Mouse (Mus musculus) gastrocnemius, postnatal 10 days (tissue): ENCODE data around the gene H3f3a. TPM values are rescaled to one million over a fixed set of nuclear protein-coding genes. Genes with fewer than 3 reads are reported as not detected.

Source experiments
- DNase-seq: peaks from one replicate; pipeline ENCODE4 v3.0.0; 2021; ENCODE audit warnings: mixed read lengths
- total RNA-seq, 2 experiments: library from RNA; stranded (reverse); gene quantifications; 2 replicates each; pipeline ENCODE4 v1.2.3; 2021

H3f3a gene
- total RNA-seq, 2 experiments from 2014 or later, result 573 to 601 TPM

GRCm38 (mm10) chr1:180823716-180824115 is 10.0 kb upstream of the H3f3a start:
- DNase-seq, result no peak

- no peak for DNase-seq
Observed at GRCm38 (mm10) chr1:180822276-180822675, 8.5 kb upstream of the H3f3a start.

- DNase-seq, result no peak
Observed at GRCm38 (mm10) chr1:180821101-180821500, 7.4 kb upstream of the H3f3a start.

- DNase-seq, result no peak
Observed at GRCm38 (mm10) chr1:180818000-180818399, 4.3 kb upstream of the H3f3a start.

DNA sequence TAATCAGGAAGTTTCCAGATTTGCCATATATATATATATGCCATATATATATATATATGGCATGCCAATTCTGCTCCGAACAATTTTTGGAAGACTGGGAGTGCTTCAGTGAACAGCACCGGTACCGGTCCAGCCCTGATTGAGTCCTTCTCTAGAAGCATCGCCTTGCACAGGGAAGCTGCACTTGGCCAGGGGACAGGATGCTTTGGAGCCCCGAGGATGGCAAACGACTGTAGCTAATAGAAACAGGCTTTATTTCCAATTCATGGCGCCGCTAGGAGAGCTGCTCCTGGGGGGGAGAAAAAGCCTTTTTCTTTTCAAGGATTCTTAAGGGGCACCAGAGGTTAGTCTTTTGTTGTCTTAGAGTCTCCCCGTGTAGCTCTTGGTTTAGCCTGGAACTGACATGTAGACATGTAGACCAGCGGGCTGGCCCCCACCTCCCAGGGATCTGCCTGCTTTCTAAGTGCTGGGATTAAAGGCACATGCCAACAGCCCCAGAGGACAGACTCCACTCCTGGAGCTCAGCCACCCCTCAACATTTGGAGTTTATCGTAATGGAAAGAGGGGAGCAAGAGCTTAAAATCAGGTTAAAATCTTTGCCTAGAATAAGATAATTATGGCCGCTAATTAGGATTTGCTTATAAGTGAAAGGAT is 1.8 kb upstream of the H3f3a start:
- no peak for DNase-seq

DNA sequence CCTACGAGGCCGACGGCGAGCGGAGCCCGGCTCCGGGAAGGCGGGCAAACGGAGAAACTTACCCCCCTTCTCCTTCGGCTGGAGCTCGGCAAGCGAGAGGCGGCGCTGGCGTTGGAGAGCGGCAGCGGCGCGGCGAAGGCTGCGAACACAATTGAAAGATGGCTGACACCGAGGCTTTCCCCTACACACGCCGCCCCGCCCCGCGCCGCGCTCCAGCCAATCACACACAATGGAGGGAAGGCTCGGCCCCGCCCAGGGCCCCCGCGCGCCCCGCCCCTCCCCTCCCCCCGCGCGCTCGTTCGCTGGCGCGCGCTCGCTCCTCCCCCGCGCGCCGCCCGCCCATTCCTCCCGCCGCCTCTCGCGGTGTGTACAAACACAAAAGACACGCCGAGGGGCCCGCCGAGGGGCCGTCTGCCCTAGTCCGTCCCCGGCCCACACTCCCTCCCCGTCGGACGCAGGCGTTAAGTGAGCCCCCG is 296 bp downstream of the H3f3a start:
- peak; percentile 95 for DNase-seq

DNA sequence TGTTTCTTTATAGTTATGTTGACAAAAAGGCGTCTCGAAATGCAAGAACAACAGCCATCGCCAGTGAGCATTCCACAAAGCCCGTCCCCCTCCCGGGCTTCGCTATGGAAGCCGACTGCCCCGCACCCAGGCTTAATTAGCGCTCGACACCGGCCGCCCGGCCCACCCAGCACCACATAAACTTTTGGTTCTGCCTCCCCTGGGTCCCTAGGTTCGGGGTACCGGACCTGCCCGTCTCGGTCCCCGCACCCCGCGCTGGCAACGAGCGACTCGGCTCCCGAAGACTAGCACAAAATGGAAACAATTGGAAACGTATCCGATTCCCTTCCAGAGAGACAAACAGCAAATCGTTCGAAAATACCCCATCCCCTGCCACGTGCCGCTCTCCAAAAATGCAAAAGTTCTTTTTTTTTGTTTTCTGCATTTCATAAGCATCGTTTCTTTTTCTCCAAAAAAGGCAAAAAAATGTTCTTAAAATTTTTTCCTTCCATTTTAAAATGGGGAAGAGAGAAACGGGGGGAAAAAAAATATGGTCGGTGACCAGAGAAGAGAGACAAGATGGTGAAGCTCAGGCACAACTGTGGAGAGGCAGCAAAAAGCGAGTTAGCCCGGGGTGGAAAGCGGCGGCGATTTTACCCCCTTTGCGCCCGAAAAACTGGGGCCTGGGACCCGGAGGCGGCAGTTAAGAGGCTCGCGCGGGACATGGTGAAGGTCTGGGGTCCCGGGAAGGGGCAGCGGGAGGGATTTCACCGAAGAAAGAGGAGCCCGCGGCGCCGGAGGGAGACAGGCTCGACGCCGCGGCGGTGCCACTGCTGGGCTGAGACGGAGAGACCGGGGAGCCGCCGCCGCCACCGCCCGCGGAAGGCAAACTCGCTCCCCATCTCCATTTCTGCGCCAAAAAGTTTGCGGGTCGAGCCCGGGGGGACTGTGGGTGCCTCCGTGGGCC is 1.0 kb downstream of the H3f3a start:
- peak; percentile 55 for DNase-seq

DNA sequence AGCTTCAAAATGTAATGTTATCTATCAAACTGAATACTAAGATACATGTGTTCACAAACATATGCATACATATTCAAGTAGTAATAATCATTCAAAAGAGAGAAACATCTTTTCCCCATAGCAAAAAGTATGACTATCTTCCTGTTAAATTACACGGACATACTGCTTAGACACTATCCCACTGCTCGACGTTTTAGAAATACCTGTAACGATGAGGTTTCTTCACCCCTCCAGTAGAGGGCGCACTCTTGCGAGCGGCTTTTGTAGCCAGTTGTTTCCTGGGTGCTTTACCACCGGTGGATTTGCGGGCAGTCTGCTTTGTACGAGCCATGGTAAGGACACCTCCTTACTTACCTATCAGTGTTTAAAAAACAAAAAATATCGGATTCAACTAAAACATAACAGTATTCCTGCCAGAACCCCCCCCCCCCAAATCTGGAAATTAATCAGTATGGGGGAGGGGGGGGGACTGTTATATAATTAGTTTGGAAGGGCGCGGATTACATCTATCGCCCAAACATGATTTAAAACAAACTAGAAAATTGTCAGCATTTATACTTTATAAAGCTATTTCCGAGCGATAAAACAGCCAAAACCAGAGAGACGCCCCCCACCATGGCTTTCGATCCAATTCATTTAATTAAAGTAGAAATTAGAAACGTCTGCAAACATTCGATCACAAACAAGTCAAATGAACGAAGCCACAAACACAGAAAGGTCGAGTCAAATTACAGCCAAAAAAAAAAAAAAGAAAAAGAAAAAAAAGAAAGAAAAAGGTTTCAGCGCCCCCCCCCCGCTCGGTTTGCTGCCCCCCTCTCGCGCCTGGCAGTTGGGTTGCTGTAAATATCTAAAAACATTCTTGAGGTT is 1.9 kb downstream of the H3f3a start:
- DNase-seq, result no peak

GRCm38 (mm10) chr1:180810976-180811375 is 2.8 kb downstream of the H3f3a start:
- no peak for DNase-seq

- no peak for DNase-seq
Observed at GRCm38 (mm10) chr1:180808831-180809230, 4.9 kb downstream of the H3f3a start.

- no peak for DNase-seq
Observed at GRCm38 (mm10) chr1:180803881-180804280, 9.9 kb downstream of the H3f3a start.

GRCm38 (mm10) chr1:180801466-180801994 is 12.2 kb downstream of the H3f3a start:
- no peak for DNase-seq

DNA sequence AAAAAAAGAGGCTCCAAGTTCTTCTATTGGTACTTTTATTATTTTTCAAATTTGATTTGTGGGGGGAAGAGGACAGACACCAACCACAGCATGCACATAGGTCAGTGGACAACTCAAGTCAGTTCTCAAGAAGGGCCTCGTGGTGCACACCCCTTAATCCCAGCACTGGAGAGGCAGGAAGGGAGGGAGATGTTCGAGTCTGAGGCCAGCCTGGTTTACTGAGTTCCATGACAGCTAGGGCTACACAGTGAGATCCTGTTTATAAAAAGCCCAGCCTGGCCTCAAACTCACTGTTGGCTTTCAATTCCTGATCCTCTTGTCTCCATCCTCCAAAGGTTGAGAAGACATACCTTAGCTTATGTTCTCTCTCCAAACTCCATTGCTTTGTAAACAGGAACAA is 12.9 kb downstream of the H3f3a start:
- no peak for DNase-seq

DNA sequence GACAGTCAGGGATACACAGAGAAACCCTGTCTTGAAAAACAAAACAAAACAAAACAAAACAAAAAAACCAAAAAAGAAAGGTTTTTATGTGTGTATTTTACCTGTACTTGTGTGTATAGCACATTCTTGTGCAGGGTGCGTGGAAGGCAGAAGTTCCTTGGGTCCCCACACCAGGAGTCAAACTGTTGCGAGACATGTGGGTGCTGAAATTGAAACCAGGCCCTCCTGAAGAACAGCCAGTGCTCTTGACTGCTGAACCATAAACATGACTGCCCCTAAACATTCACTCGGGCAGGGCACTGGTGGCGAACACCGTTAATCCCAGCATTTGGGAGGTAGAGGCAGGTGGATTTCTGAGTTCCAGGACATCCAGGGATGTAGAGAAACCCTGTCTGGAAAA is 13.7 kb downstream of the H3f3a start:
- DNase-seq, result no peak

DNA sequence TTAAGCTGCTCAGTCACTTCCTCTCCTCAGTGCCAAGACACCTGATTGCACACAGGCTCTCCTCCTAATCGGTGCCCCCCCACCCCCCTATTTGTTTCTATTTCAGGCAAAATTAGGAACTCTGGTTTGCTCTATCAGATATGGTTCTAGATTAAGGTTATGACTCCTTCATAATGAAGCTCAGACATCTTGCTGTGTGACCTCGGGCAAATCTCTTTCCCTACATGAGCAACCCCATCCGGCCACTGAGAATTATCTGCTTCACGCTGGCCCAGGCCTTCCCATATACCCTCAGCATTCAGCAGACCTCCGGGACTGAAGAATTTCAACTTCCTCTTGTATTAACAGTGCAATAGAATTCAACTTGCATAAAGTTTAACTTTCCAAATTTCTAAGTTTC is 14.5 kb downstream of the H3f3a start:
- no peak for DNase-seq

GRCm38 (mm10) chr1:180798660-180799059 is 15.1 kb downstream of the H3f3a start:
- no peak for DNase-seq

DNA sequence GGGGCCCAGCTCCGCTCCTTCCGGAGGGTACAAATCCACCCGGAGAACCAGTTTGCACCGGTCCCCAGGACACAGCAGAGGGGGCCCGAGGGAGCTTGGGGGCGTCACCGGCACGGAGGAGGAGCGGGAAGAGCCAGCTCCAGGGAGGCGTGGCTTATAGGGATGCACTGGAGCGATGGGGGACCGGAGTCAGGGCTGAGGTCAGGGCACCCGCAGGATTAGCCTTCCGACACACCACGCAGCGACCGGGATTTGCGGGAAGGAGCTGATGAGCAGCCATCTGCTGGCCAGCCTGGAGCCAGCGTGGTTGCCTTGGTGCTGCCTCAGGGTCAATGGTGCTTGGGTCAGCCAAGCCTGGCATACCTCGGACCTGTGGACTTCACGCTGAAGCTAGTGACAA is 19.6 kb downstream of the H3f3a start:
- peak; percentile 16 for DNase-seq

DNA sequence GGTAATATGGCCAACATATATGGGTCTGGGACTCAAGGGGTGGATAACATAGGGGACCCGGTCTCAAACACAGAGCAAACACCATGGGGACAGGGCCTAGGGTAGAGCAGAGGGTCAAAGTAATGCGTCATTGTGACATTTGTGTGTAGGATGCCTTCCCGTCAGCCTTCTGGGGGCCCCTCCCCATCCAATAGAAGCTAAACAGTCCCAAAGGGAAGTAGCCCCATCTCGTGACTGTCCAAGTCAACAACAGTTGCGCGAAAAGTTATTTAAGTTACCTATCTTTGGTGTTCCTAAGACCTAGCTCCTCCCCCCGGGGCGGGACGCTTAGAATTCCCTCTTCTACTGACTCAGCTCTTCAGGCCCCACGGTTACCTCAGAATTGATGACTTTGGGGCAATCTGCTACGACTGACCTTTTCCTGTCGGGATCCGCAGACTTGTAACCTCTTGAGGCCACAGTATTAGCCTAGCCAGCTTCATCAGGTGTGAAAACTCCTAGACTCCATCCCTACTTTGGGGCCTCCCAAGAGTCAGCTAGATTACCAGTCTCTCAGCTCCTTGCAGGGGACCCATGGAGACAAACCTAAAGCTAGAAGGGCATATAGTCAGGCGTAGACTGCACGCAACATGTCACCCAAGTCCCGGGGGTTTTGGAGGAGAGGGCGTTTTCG is 20.2 kb downstream of the H3f3a start:
- DNase-seq, result no peak

- DNase-seq, result no peak
Observed at GRCm38 (mm10) chr1:180792814-180793213, 20.9 kb downstream of the H3f3a start.

DNA sequence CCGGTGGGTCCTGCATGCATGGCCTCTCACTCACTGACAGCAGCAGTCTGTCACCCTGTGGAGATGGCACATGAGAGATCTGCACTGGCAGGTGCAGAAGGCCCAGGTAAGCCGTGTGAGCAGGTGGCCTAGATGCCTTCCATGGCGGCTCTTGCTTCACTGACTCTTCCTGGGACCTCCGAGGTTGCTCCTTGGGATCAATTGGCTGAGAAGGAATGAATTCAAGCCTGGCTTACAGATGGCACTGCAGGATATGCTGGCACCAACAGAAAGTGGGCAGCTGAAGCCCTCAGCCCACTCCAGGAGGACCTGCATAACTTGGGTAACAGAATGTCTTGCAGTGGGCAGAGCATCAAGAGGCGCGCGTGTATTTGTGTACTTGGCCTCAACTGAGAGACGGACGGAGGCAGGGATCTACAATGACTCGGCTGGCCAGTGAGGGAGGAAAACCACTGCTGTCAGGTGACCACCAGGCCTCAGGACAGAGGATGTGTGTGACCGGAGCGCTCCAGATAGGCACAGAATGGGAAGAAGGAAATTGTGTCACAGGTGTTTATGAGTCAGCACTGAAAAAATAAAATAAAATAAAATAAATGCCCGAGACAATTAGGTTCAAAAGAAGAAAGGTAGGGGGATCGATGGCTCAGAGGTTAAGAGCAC is 21.8 kb downstream of the H3f3a start:
- no peak for DNase-seq

GRCm38 (mm10) chr1:180783580-180783928 is 30.2 kb downstream of the H3f3a start:
- DNase-seq, result no peak
